Mouse (Mus musculus) retina, adult 2 months (tissue): ENCODE results near the gene Cela2a.

Source experiments
- DNase-seq: peaks from one replicate; pipeline ENCODE4 v3.0.0-alpha.2; 2012; ENCODE audit warnings: low read depth, low spot score

Gene Cela2a

DNA sequence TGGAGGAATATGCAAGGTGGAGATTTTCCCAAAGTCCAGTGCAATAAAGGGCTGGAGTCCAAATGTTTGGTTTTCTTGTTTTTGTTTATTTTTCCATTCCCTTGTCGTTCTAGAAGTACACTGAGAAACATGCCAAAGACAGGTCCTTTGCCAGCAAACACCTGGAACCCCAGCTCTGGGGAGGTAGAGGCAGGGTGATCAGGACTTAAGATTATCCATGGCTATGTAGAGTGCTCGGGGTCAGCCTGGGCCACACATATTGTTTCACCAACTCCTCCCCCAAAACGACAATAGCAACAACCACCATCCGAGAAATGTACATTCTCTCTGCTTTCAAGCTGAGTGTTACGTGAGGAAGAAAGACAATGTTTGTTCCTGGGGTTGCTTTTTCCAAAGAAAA is at the start of gene Cela2a:
TSS of gene Cela2a (minus strand) at position 101 of the 400 bp plus-strand sequence.
- DNase-seq, result no peak

GRCm38 (mm10) chr4:141875481-141876108 is 49.6 kb upstream of the Cela2a start:
- DNase-seq, result no peak

DNA sequence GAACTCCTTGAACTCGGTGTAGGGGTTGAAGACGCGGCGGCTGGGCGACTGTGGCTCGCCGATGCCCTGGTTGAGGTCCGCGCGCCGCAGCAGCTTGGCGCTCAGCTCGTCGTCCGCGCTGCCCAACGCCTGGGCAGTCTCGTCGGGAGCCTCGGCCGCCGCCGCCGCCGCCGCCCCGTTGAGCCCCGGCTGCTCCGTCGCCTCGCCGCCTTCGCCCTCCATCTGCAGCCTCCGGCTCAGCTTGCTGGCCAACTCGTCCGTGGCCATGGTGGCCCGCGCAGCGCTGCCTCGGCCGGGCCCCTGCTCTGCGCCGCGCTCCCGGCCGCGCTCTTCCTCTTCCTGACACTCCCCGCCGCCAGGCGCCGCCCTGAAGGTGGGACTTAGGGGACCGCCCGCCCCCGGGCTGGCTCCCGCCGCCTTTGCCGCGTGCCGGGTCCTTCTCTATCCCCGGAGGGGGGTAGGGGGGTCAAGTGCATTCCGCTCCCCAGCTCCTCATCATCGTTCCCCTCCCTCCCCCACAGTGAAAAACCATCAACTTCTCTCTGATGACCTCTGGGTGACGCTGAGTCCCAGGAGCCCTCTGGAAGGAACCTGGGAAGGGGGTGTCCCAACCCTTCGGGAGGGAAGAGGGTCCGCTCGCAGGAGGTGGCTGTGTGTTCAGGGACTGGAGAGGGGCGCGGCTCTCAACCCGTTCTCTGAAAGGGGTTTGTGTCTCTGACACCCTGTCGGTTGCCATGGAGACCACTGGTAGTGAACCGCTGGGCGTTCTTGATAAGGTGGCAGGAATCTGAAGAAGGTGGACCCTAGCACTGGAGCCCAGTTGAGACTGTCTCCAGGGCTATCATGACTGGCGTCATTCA is 48.9 kb upstream of the Cela2a start, which contains the start of gene Efhd2:
TSS of gene Efhd2 (minus strand) at position 320 of the 860 bp plus-strand sequence.
- no peak for DNase-seq

- DNase-seq, result no peak
These were observed 48.2 kb upstream of the Cela2a start for GRCm38 (mm10) chr4:141874111-141874600.

DNA sequence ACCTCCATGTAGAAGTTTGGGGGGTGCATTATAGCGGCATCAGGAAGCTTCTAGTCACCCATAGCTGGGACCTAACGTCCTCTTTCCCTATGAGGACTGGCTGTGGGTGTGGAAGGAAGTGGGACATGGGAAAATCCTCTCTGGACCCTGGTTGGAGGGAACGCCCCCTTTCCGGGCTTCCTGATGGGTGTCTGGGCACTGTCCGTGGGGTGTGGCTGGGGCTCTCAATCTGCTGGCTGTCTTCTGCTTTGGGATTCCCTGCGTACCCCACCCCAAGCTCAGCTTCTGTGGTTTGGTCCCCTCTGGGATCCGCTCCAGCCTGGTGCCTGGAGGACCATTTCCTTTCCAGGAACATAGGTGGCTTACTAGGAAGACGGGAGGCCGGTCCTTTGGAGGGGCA is 47.0 kb upstream of the Cela2a start:
- DNase-seq, result no peak

DNA sequence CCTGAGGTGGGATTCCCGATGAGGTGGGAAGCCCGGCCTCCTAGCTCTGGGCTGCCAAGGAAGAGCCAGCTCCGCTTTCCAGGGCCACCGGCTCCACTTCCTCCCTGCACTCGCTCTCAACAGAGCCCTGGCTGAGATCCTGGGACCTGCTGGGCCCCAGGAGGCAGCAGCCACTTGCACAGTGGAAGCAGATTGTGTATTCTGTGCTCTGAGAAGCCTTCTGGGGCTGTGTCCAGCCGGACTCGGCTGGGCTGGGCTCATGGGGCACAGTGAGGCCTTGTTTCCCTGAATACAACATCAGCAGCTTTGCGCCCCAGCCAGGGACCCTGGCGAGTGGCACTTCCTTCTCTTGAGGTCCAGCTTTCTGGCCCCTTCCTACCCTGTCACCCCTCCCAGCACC is 45.9 kb upstream of the Cela2a start:
- DNase-seq, result no peak

DNA sequence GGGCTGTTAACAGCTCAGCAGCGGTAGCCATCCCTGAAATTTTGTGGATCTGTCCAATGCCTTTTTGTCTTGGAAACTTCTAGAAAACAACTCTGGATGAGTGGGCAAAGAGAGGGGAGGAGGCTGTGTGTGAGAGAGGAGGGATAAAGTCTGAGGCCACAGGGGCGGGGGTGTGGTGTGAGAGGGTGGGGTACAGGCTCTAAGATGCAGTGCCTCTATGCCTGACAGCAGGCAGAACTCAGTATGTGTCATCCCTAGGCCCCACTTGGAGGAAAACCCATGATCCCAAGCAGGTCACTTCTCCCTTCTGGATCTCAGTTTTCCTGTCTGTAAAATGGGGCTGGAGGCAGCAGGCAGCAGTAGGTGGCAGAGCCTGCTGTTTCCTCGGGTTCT is 45.4 kb upstream of the Cela2a start:
- DNase-seq, result no peak

- DNase-seq, result no peak
These were observed 44.8 kb upstream of the Cela2a start for GRCm38 (mm10) chr4:141870666-141871332.

GRCm38 (mm10) chr4:141869436-141870215 is 43.7 kb upstream of the Cela2a start:
- DNase-seq, result no peak

DNA sequence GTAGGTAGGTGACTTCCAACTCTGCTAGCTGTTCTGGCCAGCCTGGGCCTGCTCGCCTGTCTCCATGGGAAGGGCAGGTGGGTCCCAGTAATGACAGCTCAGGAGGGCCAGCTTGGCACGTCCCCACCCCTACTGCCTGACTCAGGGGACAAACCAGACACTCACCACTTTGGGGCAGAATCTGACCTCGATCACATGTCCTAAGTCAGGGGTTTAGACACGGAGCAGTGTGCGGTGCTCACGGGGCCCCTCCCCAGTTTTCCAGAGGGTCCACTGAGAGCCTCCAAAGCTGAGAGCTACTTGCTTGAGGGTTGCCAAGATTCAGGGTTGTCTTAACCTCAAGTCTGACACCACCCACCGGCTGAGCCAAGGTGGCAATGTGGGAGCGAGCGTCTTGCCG is 42.1 kb upstream of the Cela2a start:
- DNase-seq, result no peak

- no peak for DNase-seq
These were observed 41.5 kb upstream of the Cela2a start for GRCm38 (mm10) chr4:141867498-141867897.

- no peak for DNase-seq
These were observed 41.1 kb upstream of the Cela2a start for GRCm38 (mm10) chr4:141866933-141867490.

- DNase-seq, result no peak
These were observed 39.6 kb upstream of the Cela2a start for GRCm38 (mm10) chr4:141865600-141865999.

GRCm38 (mm10) chr4:141865006-141865405 is 39.0 kb upstream of the Cela2a start:
- DNase-seq, result no peak

- DNase-seq, result no peak
These were observed 38.5 kb upstream of the Cela2a start for GRCm38 (mm10) chr4:141864506-141864905.

GRCm38 (mm10) chr4:141863726-141864280 is 37.8 kb upstream of the Cela2a start:
- DNase-seq, result no peak

DNA sequence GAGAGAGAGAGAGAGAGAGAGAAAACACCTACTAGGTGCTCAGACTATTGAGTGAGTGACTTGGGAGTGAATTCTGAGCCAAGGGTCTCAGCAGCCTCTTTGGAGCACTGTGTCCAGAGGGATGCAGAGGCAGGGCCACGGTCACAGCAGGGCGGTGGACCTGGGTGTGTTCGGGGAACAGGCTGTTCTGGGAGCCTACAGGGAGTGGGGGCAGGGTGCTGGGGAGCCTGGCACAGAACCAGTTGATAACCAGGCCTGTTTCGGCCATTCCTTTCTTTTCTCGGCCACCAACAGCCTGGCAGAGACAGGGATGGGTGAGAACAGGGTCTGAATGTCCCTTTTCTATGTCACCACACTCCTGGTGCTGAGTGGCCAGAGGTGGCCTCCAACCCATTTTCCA is 36.9 kb upstream of the Cela2a start:
- no peak for DNase-seq

DNA sequence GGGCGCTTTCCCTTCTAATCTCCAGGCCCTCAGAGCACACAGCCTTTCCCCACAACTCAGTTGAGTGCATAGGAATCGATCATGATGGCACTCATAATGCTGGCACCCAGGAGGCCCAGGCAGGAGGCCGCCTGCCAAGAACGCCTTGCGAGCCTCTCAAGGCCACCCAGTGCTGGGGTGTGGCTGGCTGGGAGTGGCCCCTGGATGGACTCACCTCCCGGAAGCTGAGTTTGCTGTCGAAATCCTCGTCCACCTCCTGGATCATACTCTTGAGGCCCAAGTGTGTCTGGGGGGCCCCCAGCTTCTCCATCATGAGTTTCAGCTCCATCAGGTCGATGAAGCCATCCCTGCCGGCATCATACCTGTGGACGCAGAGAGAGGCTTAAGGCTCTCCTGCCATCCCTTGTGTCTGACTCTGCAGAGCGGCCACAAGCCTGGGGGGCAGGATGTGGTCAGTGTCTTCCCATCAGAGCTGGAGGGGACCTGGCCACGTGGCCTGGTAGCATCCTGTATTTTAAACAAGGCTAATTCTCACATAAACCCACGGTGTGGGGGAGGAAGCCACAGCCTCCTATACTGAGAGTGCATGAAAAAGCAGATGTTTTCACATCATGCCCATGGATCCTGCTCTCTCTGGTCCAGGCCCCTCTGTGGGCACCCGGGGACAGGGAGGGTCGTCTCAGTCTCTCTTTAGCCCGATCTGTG is 35.8 kb upstream of the Cela2a start:
- DNase-seq, result no peak

DNA sequence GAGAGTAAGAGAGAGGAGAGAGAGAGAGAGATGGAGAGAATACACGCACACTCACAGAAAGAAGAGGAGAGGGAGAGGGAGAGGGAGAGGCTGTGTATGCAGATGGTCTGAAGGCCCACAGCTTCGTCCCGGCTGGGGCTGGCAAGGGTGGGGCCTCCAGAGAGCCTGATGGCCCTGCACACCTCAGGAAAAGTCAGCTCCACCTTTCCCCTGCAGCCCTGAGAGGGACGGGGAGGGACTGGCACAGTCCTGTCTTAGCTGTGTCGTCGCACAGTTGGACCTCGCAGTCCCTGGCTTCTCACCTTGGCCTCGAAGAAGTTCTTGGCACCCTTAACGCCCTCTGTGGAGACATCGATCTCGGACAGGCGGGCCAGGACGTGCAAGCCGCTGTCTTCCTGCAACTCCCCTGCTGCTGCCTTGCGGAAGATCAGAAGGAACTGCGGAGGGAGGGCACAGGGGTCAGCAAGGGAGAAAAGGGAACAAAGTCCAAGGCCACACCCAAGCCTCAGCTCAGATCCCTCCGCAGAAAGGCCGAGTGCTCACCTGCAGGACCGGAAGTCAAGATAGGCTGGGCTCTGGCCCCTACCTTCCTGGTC is 34.4 kb upstream of the Cela2a start:
- no peak for DNase-seq

GRCm38 (mm10) chr4:141859351-141859750 is 33.4 kb upstream of the Cela2a start:
- DNase-seq, result no peak
